Mouse (Mus musculus) hindbrain, embryonic 11.5 days (tissue): ENCODE results near the gene Gsto2. TPM values are rescaled to one million over a fixed set of nuclear protein-coding genes. Genes with fewer than 3 reads are reported as not detected.

Experiments
- ATAC-seq: fragments of 200-750 bp; cut with Nextera tagmentation; 2 replicates; pipeline ENCODE4 v1.8.0; 2017; ENCODE audit warnings: mild to moderate bottlenecking, moderate TSS enrichment, moderate library complexity; ENCODE audit not compliant: low FRiP score
- DNase-seq: peaks from one replicate; pipeline ENCODE4 v3.0.0-alpha.2; 2015; ENCODE audit warnings: low spot score
- H3K27ac ChIP-seq: fragments of 300-500 bp; sonication (generic); 2 replicates; pipeline ENCODE4 v1.5.1; 2014; ENCODE audit warnings: mild to moderate bottlenecking, low read depth, low read length
- H3K27me3 ChIP-seq: fragments of 300-500 bp; sonication (generic); 2 replicates; pipeline ENCODE4 v1.6.1; 2014; ENCODE audit warnings: mild to moderate bottlenecking, low read length, moderate library complexity, mixed read lengths; ENCODE audit not compliant: control insufficient read depth, insufficient read depth
- H3K36me3 ChIP-seq: fragments of 300-500 bp; sonication (generic); 2 replicates; pipeline ENCODE4 v1.6.1; 2014; ENCODE audit warnings: mild to moderate bottlenecking, low read length, moderate library complexity, mixed read lengths; ENCODE audit not compliant: control insufficient read depth, insufficient read depth
- H3K4me1 ChIP-seq: fragments of 300-500 bp; sonication (generic); replicated peaks from 2 replicates; pipeline ENCODE4 v1.6.1; 2014; ENCODE audit warnings: low read length, mixed read lengths; ENCODE audit not compliant: control insufficient read depth, insufficient read depth
- H3K4me2 ChIP-seq: fragments of 300-500 bp; sonication (generic); replicated peaks from 2 replicates; pipeline ENCODE4 v1.6.1; 2014; ENCODE audit warnings: mild to moderate bottlenecking, low read depth, low read length
- H3K4me3 ChIP-seq: fragments of 300-500 bp; sonication (generic); 2 replicates; pipeline ENCODE4 v1.5.1; 2014; ENCODE audit warnings: low read depth, low read length
- H3K9ac ChIP-seq: fragments of 300-500 bp; sonication (generic); 2 replicates; pipeline ENCODE4 v1.6.1; 2014; ENCODE audit warnings: low read depth, low read length
- H3K9me3 ChIP-seq: fragments of 300-500 bp; sonication (generic); 2 replicates; pipeline ENCODE4 v1.6.1; 2016; ENCODE audit warnings: low read length; ENCODE audit not compliant: control insufficient read depth
- WGBS: fragments of 180-500 bp; shearing (Covaris S2); extraction: QIAGEN DNeasy Blood & Tissue Kit; methylation state at CpG from one replicate; pipeline ENCODE4 v1.1.7; 2014; 5-methylcytosine and 5-hydroxymethylcytosine counted together
- polyA plus RNA-seq: library from polyadenylated mRNA; unstranded; fragments of >200 nt; fragmentation: Nextera tagmentation; extraction: Ambion mirVana; gene quantifications from 2 replicates; pipeline ENCODE4 v1.2.1, GENCODE M21; 2014

Gene Gsto2
- polyA plus RNA-seq, 1 experiment from 2014 or later, result 0.77 TPM

DNA sequence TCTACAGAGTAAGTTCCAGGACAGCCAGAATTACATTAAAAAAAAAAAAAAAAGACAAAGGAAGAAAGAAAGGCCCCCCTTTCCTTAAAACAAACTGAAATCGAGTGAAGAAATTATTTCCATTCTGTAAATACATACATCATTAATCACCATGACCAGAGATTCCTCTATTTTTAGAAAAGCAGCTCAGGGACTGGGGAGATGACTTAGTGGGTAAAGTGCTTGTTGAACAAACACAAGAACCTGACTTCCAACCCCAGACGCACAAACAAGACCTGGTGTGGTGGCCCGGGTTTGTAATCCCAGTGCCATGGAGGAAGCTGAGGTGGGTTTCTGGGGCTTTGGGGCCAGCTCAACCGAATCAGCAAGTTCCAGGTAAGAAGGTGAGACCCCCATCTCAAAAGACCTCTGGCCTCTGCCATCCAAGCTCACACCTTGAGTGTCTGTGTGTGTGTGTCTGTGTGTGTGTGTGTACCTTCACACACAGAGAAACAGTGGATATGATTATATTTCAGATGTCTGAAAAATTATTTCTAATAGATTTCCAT, 2.4 kb downstream of the Gsto2 start:
- WGBS, result 75% methylated on average over 4 of the region's 4 CpGs
- DNase-seq (no peak), ATAC-seq (no peak)
- no peak overlapping the region for H3K4me3 ChIP-seq
- H3K4me2 ChIP-seq, result no peak overlapping the region
- no peaks in the 10 kb centered on the region for H3K36me3 ChIP-seq
- no peaks in the 10 kb centered on the region for H3K27me3 ChIP-seq
- no peaks in the 10 kb centered on the region for H3K4me1 ChIP-seq
- H3K9me3 ChIP-seq, result no peaks in the 10 kb centered on the region
- no peak overlapping the region for H3K27ac ChIP-seq
- H3K9ac ChIP-seq, result no peak overlapping the region

DNA sequence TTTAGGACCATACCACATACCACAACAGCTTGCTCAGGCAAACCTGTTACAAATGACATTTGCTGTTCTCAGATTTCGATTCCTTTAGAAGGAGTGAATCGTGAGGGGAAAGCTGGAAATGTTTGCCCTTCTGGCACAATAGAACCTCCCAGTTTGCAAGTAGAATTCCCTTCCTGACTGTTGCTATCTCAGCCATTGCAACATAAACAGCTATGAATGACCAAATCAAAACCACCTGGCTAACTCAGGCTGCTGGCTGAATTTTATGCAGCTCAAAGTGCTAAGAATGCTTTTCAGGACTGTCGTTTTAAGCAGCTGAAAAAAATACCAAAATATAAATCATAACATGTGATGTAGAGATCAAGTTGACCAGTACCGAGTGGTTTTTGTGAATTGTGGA, 3.6 kb downstream of the Gsto2 start:
- 70% methylated on average over 4 of the region's 4 CpGs for WGBS
- Histone ChIP-seq H3K36me3 (no peaks in the 10 kb centered on the region), H3K4me3 (no peak overlapping the region), H3K9ac (no peak overlapping the region), H3K4me1 (no peaks in the 10 kb centered on the region), H3K27ac (no peak overlapping the region), H3K4me2 (no peak overlapping the region), H3K9me3 (no peaks in the 10 kb centered on the region), H3K27me3 (no peaks in the 10 kb centered on the region)
- no peak for ATAC-seq
- DNase-seq, result no peak

DNA sequence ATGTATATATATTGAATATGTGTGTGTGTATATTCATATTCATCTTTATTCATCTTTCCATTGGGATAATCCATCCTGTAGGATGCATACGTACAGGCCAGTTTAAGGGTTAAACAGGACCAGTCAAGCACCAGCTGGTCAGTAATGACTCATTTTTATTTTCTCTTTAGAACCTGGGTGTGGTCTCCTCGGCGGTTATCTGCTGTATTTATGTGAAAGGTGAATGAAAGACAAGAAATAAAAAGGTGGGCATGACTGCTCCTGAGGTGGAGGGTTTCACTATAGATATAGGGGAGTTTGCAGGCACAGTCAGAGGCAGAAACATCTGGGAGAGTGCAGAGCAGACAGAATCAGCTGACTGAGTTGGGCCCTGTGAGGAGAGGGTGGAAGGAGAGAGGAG, 4.2 kb downstream of the Gsto2 start:
- Histone ChIP-seq H3K9me3 (no peaks in the 10 kb centered on the region), H3K4me2 (no peak overlapping the region), H3K4me1 (no peaks in the 10 kb centered on the region), H3K27me3 (no peaks in the 10 kb centered on the region), H3K27ac (no peak overlapping the region), H3K9ac (no peak overlapping the region), H3K36me3 (no peaks in the 10 kb centered on the region), H3K4me3 (no peak overlapping the region)
- ATAC-seq, result no peak
- 82% methylated on average over 3 of the region's 3 CpGs for WGBS
- DNase-seq, result no peak

DNA sequence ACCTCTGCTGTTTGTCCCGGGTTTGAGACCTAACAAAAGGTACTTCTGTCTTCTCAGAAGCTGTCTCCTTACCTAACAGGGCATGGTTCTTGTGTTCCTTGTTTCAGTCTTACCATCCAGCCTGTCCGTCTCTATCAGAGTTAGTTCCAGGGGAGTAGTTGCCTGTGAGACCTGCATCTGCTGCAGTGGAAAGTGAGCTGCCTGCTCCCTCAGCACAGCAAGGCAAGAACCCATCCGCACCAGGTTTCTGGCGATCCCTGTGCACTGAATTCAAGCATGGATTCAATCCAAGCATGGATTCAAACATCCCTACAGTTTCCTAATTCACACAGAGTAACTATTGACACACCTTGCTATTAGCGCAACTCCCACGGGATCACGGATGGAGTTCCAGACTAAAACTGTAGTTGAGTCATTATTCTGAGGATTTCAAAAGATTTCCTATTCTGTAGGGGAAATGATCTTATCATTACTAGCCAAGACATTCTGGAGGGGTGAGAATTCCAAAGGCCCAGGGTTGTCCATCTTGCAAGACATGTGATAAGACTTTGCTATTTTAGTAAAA, 4.8 kb downstream of the Gsto2 start:
- WGBS, result 81% methylated on average over 7 of the region's 7 CpGs
- H3K9ac ChIP-seq, result no peak overlapping the region
- H3K4me3 ChIP-seq, result no peak overlapping the region
- ATAC-seq (no peak), DNase-seq (no peak)
- no peak overlapping the region for H3K4me2 ChIP-seq
- no peaks in the 10 kb centered on the region for H3K9me3 ChIP-seq
- no peaks in the 10 kb centered on the region for H3K27me3 ChIP-seq
- H3K27ac ChIP-seq, result no peak overlapping the region
- H3K4me1 ChIP-seq, result no peaks in the 10 kb centered on the region
- H3K36me3 ChIP-seq, result no peaks in the 10 kb centered on the region

DNA sequence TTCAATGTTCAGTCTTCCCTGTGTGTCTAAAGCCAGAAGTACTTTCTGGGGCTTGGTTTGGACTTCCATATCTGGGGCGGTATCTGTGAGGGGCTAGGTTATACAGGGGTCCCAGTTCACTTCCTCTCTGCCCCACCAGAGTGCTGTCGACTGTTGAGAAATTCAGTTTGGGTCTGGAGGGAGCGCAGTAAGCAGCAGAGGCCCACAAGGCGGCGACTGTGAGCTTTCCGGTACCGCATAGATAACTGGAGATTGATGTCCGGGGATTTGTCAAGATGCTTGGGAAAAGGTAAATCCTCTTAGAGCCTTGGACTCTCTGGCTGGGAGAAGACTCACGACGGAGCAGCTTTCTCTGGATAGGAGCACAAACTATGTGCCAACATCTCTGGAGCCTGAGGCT, 6.2 kb downstream of the Gsto2 start:
- no peak overlapping the region for H3K4me2 ChIP-seq
- no peak overlapping the region for H3K4me3 ChIP-seq
- no peak for ATAC-seq
- H3K9me3 ChIP-seq, result no peaks in the 10 kb centered on the region
- no peaks in the 10 kb centered on the region for H3K4me1 ChIP-seq
- H3K9ac ChIP-seq, result no peak overlapping the region
- H3K36me3 ChIP-seq, result no peaks in the 10 kb centered on the region
- peak; percentile 50 for DNase-seq
- no peak overlapping the region for H3K27ac ChIP-seq
- no peaks in the 10 kb centered on the region for H3K27me3 ChIP-seq
- WGBS, result 26% methylated on average over 10 of the region's 10 CpGs

DNA sequence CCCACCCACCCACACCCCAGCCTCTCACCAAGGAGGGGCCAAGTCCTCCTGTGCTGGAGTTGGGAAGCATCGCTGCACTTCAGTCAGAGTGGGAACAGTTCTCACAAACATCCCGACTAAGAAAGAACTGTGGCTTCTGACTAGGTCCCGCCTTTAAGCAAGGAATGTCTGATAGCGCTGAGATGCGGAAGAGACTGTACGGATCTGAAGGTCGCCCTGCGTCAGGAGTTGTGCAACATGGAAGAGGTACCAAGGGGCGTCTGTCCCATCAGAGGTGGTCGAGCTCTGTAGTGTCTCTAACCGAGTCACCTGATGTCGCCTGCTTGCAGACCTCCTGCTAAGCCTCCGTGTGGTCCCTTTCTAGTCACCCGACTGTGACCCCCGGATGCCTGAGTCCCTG, 10.9 kb downstream of the Gsto2 start:
- no peak for ATAC-seq
- H3K4me2 ChIP-seq, result no peak overlapping the region
- 83% methylated on average over 15 of the region's 15 CpGs for WGBS
- H3K9me3 ChIP-seq, result no peaks in the 10 kb centered on the region
- H3K4me1 ChIP-seq, result no peaks in the 10 kb centered on the region
- no peak overlapping the region for H3K27ac ChIP-seq
- no peak overlapping the region for H3K4me3 ChIP-seq
- H3K36me3 ChIP-seq, result no peaks in the 10 kb centered on the region
- H3K27me3 ChIP-seq, result no peaks in the 10 kb centered on the region
- DNase-seq, result no peak
- no peak overlapping the region for H3K9ac ChIP-seq

DNA sequence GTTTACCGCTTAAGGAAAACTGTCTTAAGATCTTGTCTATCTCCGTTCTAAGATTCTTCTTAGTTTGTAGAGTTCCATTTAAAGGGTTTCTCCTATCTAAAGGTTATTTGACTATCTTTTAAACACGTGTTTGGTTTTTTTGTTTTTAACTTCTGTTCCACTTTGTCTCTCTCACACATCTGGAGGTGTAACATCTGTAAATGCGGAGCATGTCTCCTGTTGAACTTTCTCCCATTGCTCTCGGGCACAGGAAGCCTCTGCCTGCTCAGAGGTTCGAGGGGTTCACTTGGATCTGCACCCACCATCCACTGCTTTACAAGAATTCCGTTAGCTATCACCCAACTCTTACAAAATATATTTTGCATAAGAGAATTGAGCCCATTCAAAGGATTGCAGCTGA, 16.2 kb downstream of the Gsto2 start:
- no peak overlapping the region for H3K4me3 ChIP-seq
- ATAC-seq (no peak), DNase-seq (no peak)
- H3K4me2 ChIP-seq, result no peak overlapping the region
- H3K4me1 ChIP-seq, result no peaks in the 10 kb centered on the region
- no peak overlapping the region for H3K27ac ChIP-seq
- 82% methylated on average over 7 of the region's 7 CpGs for WGBS
- no peaks in the 10 kb centered on the region for H3K36me3 ChIP-seq
- no peaks in the 10 kb centered on the region for H3K9me3 ChIP-seq
- H3K9ac ChIP-seq, result no peak overlapping the region
- no peaks in the 10 kb centered on the region for H3K27me3 ChIP-seq

DNA sequence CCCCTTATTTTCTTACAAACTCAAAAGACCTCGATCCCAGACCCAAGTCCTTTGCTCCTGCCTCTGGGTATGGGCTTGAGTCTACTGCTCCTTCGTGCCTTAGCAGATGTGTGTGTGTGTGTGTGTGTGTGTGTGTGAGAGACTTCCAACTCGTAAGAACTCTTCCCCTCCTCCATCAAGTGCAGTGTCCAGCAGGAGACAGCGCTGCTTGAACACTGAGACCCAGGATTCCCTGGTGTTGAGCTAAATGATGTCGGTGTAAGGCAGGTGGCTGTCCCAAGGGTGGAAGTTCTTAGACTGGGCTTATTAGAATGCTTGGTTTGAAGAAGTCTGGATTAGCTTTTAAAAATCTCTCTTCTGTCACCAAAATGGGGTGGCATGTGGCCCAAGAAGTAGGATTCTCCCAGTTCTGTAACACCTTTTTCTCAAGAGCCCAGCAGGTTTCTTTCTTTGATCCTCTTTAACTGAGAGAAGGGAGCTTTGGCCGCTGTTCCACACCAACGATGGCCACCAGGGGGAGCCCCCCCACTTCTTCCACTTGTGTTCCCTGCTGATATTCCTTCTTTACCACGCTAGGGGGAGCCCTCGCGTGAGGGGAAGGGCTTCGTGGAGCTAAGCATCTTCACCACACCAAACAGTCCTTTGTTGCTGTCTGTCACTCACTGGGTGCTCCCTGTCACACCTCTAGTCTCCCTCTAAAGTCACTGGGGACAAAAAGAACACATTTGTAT, 17.0 kb downstream of the Gsto2 start:
- H3K4me2 ChIP-seq, result no peak overlapping the region
- H3K4me3 ChIP-seq, result no peak overlapping the region
- H3K9me3 ChIP-seq, result no peaks in the 10 kb centered on the region
- H3K36me3 ChIP-seq, result no peaks in the 10 kb centered on the region
- ATAC-seq (peak; percentile 76), DNase-seq (peak; percentile 97)
- no peak overlapping the region for H3K9ac ChIP-seq
- H3K4me1 ChIP-seq, result no peaks in the 10 kb centered on the region
- H3K27ac ChIP-seq, result no peak overlapping the region
- H3K27me3 ChIP-seq, result no peaks in the 10 kb centered on the region
- 28% methylated on average over 11 of the region's 11 CpGs for WGBS

DNA sequence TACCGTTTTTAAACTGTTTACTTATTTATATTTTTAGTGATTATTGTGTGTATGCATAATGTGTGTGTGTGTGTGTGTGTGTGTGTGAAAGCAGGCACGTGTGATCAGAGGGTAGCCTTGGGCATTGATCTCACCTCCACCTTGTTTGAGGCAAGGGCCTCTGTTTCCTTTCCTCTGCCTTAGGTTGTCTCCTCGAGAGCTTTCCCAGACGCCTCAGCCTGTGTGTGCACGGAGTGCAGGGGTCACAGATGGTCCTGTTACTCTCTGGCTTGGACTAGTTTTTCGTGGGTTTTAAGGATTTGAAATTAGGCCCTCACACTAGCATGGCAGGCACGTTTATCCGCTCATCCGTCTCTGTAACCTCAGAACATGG, 17.5 kb downstream of the Gsto2 start:
- Histone ChIP-seq H3K9ac (no peak overlapping the region), H3K9me3 (no peaks in the 10 kb centered on the region), H3K4me2 (no peak overlapping the region), H3K4me3 (no peak overlapping the region), H3K27ac (no peak overlapping the region), H3K27me3 (no peaks in the 10 kb centered on the region), H3K4me1 (no peaks in the 10 kb centered on the region), H3K36me3 (no peaks in the 10 kb centered on the region)
- DNase-seq, result peak; percentile 28
- peak; percentile 49 for ATAC-seq
- WGBS, result 64% methylated on average over 9 of the region's 9 CpGs
